Mouse (Mus musculus) left cerebral cortex, adult 2 months (tissue): ENCODE data around the gene Fam98a. TPM values are rescaled to one million over a fixed set of nuclear protein-coding genes. Genes with fewer than 3 reads are reported as not detected.

ENCODE experiments used
- DNase-seq, 2 experiments: peaks; one replicate each; pipeline ENCODE4 v3.0.0; 2021 to 2022; ENCODE audit warnings: low spot score in 2 of 2, mixed read lengths in 1 of 2; ENCODE audit errors: extremely low spot score in 1 of 2
- H3K27ac ChIP-seq: fragments of 200-600 bp; 2 replicates; pipeline ENCODE4 v1.8.1; 2022
- H3K4me3 ChIP-seq: fragments of 200-600 bp; 2 replicates; pipeline ENCODE4 v1.8.1; 2022
- CTCF ChIP-seq: fragments of 200-600 bp; IDR thresholded peaks from 2 replicates; pipeline ENCODE4 v1.8.1; 2022; ENCODE audit warnings: antibody characterized with exemption, mild to moderate bottlenecking, moderate library complexity
- intact Hi-C: fragments of 180-260 bp; cut with DNase I; formaldehyde crosslinking; loops from one replicate; pipeline ENCODE4 v1.15.1; 2025
- long read RNA-seq, 2 experiments: library from polyadenylated mRNA; stranded (forward); transcript quantifications; one replicate each; pipeline ENCODE4 v2.0.0; 2021; ENCODE audit warnings: borderline mapping rate in 2 of 2
- total RNA-seq, 2 experiments: library from RNA; stranded (reverse); gene quantifications; 2 replicates each; pipeline ENCODE4 v1.2.3; 2021

The Fam98a gene
- 10 to 100 TPM; 44.8 to 50.0 TPM for total RNA-seq
- long read RNA-seq, experiment 1, transcript Fam98a-201 (8 exons, 2,817 nt) = major isoform, 8 of 22 reads
- long read RNA-seq, experiment 1, partial matches to known transcripts = 5 of 22 reads
- long read RNA-seq, experiment 1, other reads (novel, unspliced or antisense) = 9 of 22 reads
- long read RNA-seq, experiment 2, transcript Fam98a-201 (8 exons, 2,817 nt) = major isoform, 8 of 14 reads
- long read RNA-seq, experiment 2, partial matches to known transcripts = 0 of 14 reads
- long read RNA-seq, experiment 2, other reads (novel, unspliced or antisense) = 6 of 14 reads

DNA sequence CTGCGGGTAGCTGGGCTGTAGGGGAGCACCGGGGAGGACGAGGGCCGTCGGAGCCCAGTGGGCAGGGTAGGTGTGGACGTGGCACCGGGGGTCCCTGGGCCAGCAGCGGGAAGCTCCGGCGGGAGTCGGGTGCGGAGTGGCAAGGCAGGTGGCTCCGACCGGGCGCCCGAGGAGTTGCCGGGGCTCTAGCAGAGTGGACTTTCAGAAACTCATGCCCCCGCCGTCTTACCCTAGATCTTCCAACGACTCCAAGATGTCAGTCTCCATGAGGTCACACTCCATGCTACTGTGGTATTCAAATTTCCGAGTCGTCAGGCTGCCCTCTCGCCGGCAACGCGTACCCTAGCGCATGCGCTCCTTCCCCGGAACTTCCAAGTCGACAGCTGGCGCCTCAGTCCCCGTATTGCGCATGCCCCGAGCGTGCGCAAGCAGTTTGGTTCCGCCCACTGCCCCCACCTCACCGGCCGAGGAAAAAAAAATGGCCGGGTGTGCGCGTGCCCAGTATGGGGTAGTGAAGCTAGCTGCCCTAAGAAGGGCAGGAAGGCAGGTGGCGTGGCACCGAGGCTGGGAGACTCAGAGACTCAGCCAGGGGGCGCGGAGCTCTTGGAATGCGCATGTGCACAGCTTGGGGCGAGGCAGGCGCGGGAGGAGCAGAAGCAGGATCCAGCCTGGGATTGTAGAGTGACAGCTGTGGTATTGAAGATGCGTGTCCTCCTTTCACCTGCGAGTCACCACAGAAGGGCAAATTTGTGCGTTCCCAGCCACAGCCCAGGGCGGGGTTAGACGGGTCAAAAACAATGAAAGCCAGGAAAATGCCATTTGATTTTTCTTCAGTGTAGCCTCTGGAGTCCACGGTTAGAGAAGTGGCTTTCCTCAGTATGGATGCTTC lies at the start of gene Fam98a:
Gene Fam98a (minus strand): TSS at position 435 of the 889 bp plus-strand sequence.
- peak within 1 kb of the TSS; percentile 90 for H3K27ac ChIP-seq
- DNase-seq = peak; percentile 97
- peak; percentile 71 for TF ChIP-seq CTCF
- H3K4me3 ChIP-seq = peak within 1 kb of the TSS; percentile 91
- intact Hi-C loops = loop anchor here (5.0 kb wide), 1 partner anchor 1214 kb away; the partner anchor contains the start of gene Spast

DNA sequence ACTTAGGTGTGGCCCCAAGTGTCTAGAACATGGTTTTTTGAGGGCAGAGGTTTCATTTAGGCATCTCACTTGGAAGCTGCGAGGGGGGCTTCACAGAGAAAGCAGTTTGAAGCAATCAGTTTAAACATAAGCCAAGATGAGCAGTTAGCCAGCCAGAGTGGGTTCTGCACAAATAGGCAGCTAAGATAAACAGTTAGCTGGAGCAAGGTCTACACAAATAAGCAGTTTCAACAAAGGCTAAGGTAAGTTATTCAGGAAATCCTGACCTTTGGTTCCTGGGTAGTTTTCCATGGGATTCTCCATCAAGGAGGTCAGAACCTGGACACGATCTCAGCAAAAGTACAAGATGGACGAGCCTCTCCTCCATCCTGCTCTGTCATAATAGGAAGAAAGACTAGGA lies 46.9 kb upstream of the Fam98a start:
- no peak overlapping the region for H3K4me3 ChIP-seq
- intact Hi-C loops = no loop called here
- no peak for DNase-seq
- H3K27ac ChIP-seq = no peak overlapping the region
- no peak for TF ChIP-seq CTCF

DNA sequence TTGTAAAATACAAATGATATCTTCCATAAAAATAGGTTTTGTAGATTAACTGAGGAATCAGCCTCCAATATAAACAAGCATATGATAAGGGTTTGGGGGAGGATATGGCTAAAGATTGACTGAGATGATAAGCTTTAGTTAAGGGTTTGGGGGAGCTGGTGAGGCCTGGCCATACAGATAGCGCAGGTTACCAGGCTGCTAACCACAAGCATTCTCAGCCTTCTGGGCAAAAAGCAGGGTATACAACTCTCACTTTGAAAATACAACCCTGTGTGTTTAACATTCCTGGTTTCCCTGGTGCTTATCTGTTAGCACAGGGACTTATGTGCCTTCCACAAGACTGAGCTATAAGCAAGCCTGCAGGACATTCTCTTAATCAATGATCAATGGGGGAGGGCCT lies 31.0 kb upstream of the Fam98a start:
- DNase-seq = no peak
- TF ChIP-seq CTCF = no peak
- intact Hi-C loops = no loop called here
- no peak overlapping the region for H3K4me3 ChIP-seq
- H3K27ac ChIP-seq = no peak overlapping the region

DNA sequence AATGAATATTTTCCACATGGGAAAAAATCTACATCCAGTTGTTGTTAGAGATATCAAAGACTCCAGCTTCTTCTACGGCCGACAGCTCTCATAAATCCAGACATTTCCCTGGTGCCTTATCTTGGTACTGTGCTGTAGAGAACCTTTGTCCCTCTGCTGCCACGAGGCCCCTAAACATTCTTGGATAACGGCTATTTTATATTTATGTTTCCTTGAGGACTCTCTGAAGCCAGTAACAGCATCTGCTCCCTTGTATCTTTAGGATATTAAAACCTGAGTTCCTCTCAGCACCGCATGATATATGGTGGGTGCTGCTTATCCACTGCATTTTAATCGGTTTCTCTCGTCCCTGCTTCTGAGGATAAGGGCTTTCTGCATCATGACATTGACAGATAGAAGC lies 23.9 kb upstream of the Fam98a start:
- DNase-seq = no peak
- Histone ChIP-seq H3K4me3 (no peak overlapping the region), H3K27ac (no peak overlapping the region)
- no peak for TF ChIP-seq CTCF
- intact Hi-C loops = no loop called here

DNA sequence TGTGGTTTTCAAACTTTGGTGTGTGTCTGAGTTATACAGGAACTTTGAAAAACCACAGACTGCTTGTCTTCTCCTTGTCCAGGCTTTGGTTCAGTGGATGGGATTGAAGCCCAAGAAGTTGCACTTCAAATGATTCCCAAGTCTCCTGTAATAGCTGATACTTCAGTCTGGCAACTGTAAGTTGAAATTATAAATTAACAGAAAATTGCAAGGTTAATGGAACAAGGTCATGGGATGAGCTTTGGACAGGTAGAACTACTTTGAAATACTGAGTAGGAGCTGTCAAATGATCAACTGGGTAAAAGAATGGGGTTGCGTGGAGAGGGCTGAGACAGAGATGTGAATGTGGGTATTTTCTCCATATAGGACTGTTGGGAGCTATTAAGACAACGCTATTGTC lies 6.3 kb upstream of the Fam98a start:
- no peak for TF ChIP-seq CTCF
- intact Hi-C loops = no loop called here
- H3K27ac ChIP-seq = no peak overlapping the region
- DNase-seq = no peak
- no peak overlapping the region for H3K4me3 ChIP-seq

DNA sequence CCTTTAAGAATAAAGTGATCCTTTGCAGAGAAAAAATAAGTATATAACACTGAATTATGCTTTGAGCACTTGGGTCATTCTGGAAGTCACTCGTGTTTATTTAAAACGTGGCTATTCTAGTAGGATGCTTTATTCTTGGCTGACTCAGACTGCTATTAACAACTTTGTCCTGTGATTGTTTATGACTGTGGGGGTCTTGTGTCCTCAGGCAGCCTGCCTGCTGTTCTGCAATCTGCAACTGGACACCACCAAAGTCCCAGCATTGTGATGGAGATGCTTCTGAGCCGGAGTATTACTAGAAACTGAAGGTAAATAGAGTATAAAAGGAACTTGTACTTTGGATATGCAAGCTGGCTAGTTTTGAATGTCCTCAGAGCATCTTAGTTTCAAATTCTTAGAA lies 5.3 kb upstream of the Fam98a start:
- intact Hi-C loops = no loop called here
- H3K27ac ChIP-seq = no peak overlapping the region
- no peak for TF ChIP-seq CTCF
- H3K4me3 ChIP-seq = no peak overlapping the region
- no peak for DNase-seq

DNA sequence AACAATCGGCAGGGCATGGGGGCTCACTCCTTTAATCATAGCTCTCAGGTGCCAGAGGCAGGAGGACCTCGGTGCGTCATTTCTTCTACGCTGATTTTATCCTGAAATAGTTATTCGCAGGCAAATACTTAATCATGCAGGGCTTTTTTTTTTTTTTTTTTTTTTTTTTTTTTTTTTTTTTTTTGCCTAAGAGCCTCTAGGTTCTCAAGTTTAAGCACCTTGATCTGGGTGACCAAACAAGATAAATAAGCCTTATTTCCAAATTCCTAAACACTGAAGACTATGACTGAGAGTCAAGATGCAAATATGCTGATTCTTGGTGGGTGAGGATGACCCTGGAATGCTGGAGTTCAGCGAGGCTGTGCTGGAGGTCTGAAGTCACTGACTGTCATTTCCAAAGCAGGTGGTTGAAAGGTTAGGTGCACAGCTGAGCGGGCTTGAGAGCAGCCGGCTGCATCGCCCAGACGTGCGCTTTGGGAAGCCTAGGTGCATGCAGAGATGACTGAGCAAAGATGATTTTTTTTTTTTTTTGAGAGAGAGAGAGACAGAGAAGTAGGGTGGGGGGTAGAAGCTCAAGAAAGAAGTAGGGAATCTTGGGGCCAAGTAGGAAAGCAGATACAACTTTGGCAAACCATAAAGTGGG lies 854 bp downstream of the Fam98a start:
- intact Hi-C loops = loop anchor here (5.0 kb wide), 1 partner anchor 1214 kb away; the partner anchor contains the start of gene Spast
- DNase-seq = no peak
- Histone ChIP-seq H3K4me3 (peak overlapping the region; percentile 91), H3K27ac (no peak overlapping the region)
- no peak for TF ChIP-seq CTCF

DNA sequence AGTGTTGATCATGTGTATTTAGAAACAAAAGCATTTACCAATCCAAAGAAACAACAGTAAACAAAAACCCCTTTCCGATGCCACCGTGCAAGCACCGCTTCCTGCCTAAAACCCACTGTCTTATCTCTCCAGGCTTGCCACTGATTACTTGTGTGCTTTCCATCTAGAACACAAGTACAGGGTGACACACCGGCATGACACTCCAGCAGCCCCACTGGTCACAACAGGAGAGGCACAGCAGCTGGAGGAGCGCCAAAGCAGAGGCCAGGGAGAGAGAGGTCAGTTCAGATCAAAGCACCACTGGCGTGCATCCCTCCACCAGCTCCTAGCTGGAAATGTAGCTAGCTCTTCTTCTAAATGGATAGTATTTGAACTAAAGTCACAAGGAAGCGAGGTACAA lies 7.5 kb downstream of the Fam98a start:
- DNase-seq = no peak
- no peak for TF ChIP-seq CTCF
- Histone ChIP-seq H3K27ac (no peak overlapping the region), H3K4me3 (no peak overlapping the region)
- intact Hi-C loops = no loop called here

DNA sequence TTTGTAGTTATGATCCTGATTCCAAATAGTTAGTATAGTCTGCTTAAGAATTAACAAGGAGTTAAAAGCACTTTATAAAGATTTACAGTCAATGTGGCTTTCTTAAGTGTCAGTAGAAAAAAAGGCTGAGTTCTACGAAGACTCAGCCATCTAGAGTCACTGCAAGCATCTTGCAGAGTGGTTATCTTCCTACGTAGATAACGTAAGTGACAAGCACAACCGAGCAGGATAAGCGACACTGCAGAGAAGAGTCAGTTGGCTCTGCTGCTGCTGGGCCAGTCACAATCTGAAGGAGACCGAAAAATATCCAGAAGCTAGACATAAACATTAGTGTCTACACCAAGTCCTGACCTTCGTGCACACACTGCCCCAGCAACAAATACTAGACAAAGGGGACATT lies 8.3 kb downstream of the Fam98a start:
- no peak for DNase-seq
- Histone ChIP-seq H3K27ac (no peak overlapping the region), H3K4me3 (no peak overlapping the region)
- TF ChIP-seq CTCF = no peak
- intact Hi-C loops = no loop called here

DNA sequence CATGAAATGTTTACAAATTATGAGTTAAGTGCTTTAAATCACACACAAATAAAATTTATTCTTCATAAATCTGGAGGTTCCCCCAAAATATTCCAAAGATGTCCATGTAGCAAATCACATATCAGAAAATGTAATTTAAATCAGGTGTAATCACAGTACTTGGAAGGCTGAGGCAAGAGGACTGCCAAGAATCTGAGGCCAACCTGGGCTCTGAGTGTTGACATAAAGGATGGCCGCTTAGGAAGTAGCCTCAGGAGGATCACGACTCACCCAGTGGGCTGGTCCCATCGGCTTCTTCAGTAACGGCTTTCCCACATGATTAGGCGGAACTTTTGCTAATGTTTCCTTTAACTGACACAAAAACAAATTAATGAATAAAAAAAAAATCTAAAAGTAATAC lies 11.9 kb downstream of the Fam98a start:
- H3K4me3 ChIP-seq = no peak overlapping the region
- TF ChIP-seq CTCF = no peak
- intact Hi-C loops = loop anchor here (5.0 to 10.0 kb wide), 6 partner anchors 78 to 865 kb away; no protein-coding TSS in a partner anchor
- no peak for DNase-seq
- H3K27ac ChIP-seq = no peak overlapping the region

DNA sequence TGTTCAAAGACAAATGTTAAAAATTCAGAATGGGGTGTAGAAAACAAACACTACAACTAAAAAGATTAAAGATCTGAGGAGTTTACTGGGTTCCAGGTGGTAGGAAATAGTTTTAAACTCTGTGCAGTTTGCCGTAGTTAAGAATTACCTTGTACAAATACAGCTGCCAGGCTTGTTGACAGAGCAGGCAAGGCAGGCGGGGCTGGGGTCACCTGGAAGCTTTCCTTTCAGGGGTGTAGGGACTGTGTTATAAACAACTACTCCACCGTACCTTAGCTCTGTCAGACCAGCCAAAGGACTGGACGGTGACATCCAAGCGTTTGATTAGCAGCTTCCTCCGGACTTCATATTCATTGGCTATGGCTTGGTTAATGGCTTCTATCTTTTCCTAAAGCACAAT lies 12.6 kb downstream of the Fam98a start:
- intact Hi-C loops = loop anchor here (5.0 to 10.0 kb wide), 6 partner anchors 77 to 864 kb away; no protein-coding TSS in a partner anchor
- TF ChIP-seq CTCF = no peak
- no peak for DNase-seq
- no peak overlapping the region for H3K27ac ChIP-seq
- H3K4me3 ChIP-seq = no peak overlapping the region

DNA sequence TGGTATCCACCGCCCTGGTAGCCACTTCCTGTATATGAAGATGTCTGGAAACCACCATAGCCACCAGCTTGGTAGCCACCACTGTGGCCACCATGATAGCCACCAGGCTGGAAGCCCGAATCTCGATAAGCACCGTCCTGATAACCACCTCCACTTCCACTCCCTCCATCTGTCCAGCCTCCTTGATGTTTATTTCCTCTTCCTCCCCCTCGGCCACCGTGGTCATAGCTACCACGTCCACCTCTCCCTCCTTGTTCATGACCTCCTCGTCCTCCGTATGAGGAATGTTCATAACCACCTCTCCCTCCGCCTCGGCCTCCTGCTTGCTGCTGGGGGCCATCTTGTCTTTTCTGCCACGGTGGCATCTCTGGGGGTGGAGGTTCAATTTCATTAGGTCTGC lies 13.3 kb downstream of the Fam98a start:
- H3K27ac ChIP-seq = no peak overlapping the region
- no peak overlapping the region for H3K4me3 ChIP-seq
- DNase-seq = no peak
- no peak for TF ChIP-seq CTCF
- intact Hi-C loops = loop anchor here (5.0 to 10.0 kb wide), 6 partner anchors 76 to 864 kb away; no protein-coding TSS in a partner anchor
